Comparison of ENCODE assay signal across 9 mouse cellular contexts in genomic region chr1:34399182-34399953, GRCm38 (mm10). TPM values are rescaled to one million over a fixed set of nuclear protein-coding genes. Genes with fewer than 3 reads are reported as not detected.
DNase-seq lines count a peak whose midpoint lies in the region; ATAC-seq lines count a peak whose summit lies in the region.
"Had no signal": no experiment of that assay in that cellular context is flagged by ENCODE, and none has a peak within 500 bp of the region (broad histone marks: within the 10 kb centered on the region; RNA-seq: fewer than 3 reads in every experiment).

No protein-coding gene starts in this region.

- no peak overlapping the region for H3K4me2 ChIP-seq in midbrain, embryonic 14.5 days (ENCODE audit: low read length)
- no peak overlapping the region for H3K4me2 ChIP-seq in midbrain, embryonic 16.5 days (ENCODE audit: low read length)
- no peak overlapping the region for H3K4me2 ChIP-seq in stomach, embryonic 16.5 days (ENCODE audit: low read depth, low read length)
- H3K4me2 ChIP-seq: limb, embryonic 15.5 days had no signal

- DNase-seq in heart, adult 11 months: peak; percentile 90
- no peak for DNase-seq in heart, postnatal 25 days (ENCODE audit: low spot score)
- peak; percentile 27 for DNase-seq in midbrain, embryonic 14.5 days
- DNase-seq in heart, postnatal 10 days: peak; percentile 49 to 56
- DNase-seq in embryo, embryonic 10.5 days (ENCODE audit: low spot score): no peak
- no peak for DNase-seq in gastrocnemius, postnatal 36 days

- H3K36me3 ChIP-seq in midbrain, embryonic 14.5 days (ENCODE audit: control insufficient read depth, insufficient read depth, low read length): no peaks in the 10 kb centered on the region
- no peaks in the 10 kb centered on the region for H3K36me3 ChIP-seq in midbrain, embryonic 16.5 days (ENCODE audit: control insufficient read depth, insufficient read depth, low read length)
- no peaks in the 10 kb centered on the region for H3K36me3 ChIP-seq in stomach, embryonic 16.5 days (ENCODE audit: control insufficient read depth, insufficient read depth, low read length)
- H3K36me3 ChIP-seq: limb, embryonic 15.5 days had no signal

- no peaks in the 10 kb centered on the region for H3K4me1 ChIP-seq in midbrain, embryonic 14.5 days (ENCODE audit: control insufficient read depth, insufficient read depth, low read length)
- no peaks in the 10 kb centered on the region for H3K4me1 ChIP-seq in midbrain, embryonic 16.5 days (ENCODE audit: control insufficient read depth, insufficient read depth, low read length)
- no peaks in the 10 kb centered on the region for H3K4me1 ChIP-seq in stomach, embryonic 16.5 days (ENCODE audit: control insufficient read depth, insufficient read depth, low read length)
- H3K4me1 ChIP-seq: limb, embryonic 15.5 days had no signal

- H3K9me3 ChIP-seq in midbrain, embryonic 14.5 days (ENCODE audit: control insufficient read depth, low read length): no peaks in the 10 kb centered on the region
- no peaks in the 10 kb centered on the region for H3K9me3 ChIP-seq in midbrain, embryonic 16.5 days (replicated peaks; ENCODE audit: control insufficient read depth, low read length, poor library complexity, severe bottlenecking)
- no peaks in the 10 kb centered on the region for H3K9me3 ChIP-seq in stomach, embryonic 16.5 days (replicated peaks; ENCODE audit: control insufficient read depth, low read length)
- H3K9me3 ChIP-seq: limb, embryonic 15.5 days had no signal

- intact Hi-C loops in heart, postnatal 25 days (cut with DNase I): no loop called here
- intact Hi-C loops in heart, postnatal 10 days (cut with DNase I): no loop called here
- intact Hi-C loops in gastrocnemius, postnatal 36 days (cut with DNase I): no loop called here

- no peak overlapping the region for H3K4me3 ChIP-seq in midbrain, embryonic 14.5 days (replicated peaks; ENCODE audit: low read depth, low read length)
- H3K4me3 ChIP-seq in midbrain, embryonic 16.5 days (ENCODE audit: low read depth, low read length): no peak overlapping the region
- H3K4me3 ChIP-seq in stomach, embryonic 16.5 days (replicated peaks; ENCODE audit: low read length): no peak overlapping the region
- H3K4me3 ChIP-seq: limb, embryonic 15.5 days had no signal

- no peak overlapping the region for H3K27ac ChIP-seq in midbrain, embryonic 14.5 days (replicated peaks; ENCODE audit: low read depth, low read length)
- H3K27ac ChIP-seq in midbrain, embryonic 16.5 days (ENCODE audit: low read length): no peak overlapping the region
- no peak overlapping the region for H3K27ac ChIP-seq in stomach, embryonic 16.5 days (ENCODE audit: low read length)
- H3K27ac ChIP-seq: limb, embryonic 15.5 days had no signal

- no peak; the same call in 1 of the 2 replicates for ATAC-seq in midbrain, embryonic 14.5 days (ENCODE audit: low FRiP score, low TSS enrichment)
- no peak for ATAC-seq in midbrain, embryonic 16.5 days
- ATAC-seq in stomach, embryonic 16.5 days (ENCODE audit: insufficient read depth, low FRiP score): peak; percentile 37; the same call in 1 of the 2 replicates

- no peaks in the 10 kb centered on the region for H3K27me3 ChIP-seq in midbrain, embryonic 14.5 days (ENCODE audit: control insufficient read depth, insufficient read depth, low read length)
- H3K27me3 ChIP-seq in midbrain, embryonic 16.5 days (ENCODE audit: control insufficient read depth, insufficient read depth, low read depth, low read length): no peaks in the 10 kb centered on the region
- H3K27me3 ChIP-seq in stomach, embryonic 16.5 days (ENCODE audit: control insufficient read depth, insufficient read depth, low read length): no peaks in the 10 kb centered on the region
- H3K27me3 ChIP-seq: limb, embryonic 15.5 days had no signal

- 40% methylated on average over 11 of the region's 11 CpGs for whole genome bisulfite sequencing in midbrain, embryonic 14.5 days
- WGBS in midbrain, embryonic 16.5 days: 40% methylated on average over 11 of the region's 11 CpGs
- 41% methylated on average over 11 of the region's 11 CpGs for WGBS in stomach, embryonic 16.5 days

- H3K9ac ChIP-seq in midbrain, embryonic 14.5 days (replicated peaks; ENCODE audit: low read length): no peak overlapping the region
- no peak overlapping the region for H3K9ac ChIP-seq in midbrain, embryonic 16.5 days (ENCODE audit: low read depth, low read length)
- no peak overlapping the region for H3K9ac ChIP-seq in stomach, embryonic 16.5 days (ENCODE audit: low read length)
- H3K9ac ChIP-seq: limb, embryonic 15.5 days had no signal

RNA-seq across cellular contexts. Expression of gene Ccdc115, which starts 40.1 kb away (rescaled TPM):
- 10 to 100 TPM; 14.9 to 15.3 TPM for total RNA-seq in heart, postnatal 25 days (2021)
- 65.5 and 67.2 TPM in 2 replicates for polyA plus RNA-seq in midbrain, embryonic 14.5 days (2014; fragmentation: Nextera tagmentation; extraction: Ambion mirVana)
- polyA plus RNA-seq in midbrain, embryonic 16.5 days (2015; fragmentation: Nextera tagmentation; extraction: Ambion mirVana): 65.2 and 66.8 TPM in 2 replicates
- total RNA-seq in heart, postnatal 10 days (2021): 10 to 100 TPM; 14.0 to 17.4 TPM
- 52.6 and 55.0 TPM in 2 replicates for polyA plus RNA-seq in stomach, embryonic 16.5 days (2015; fragmentation: Nextera tagmentation; extraction: Ambion mirVana)
- 10 to 100 TPM in 1 of 2 experiments, 1 to 10 TPM in 1; 8.3 to 10.2 TPM for total RNA-seq in gastrocnemius, postnatal 36 days (2021)

RNA-seq across cellular contexts. Expression of gene Imp4, which starts 40.3 kb away (rescaled TPM):
- 10 to 100 TPM; 29.2 to 31.4 TPM for total RNA-seq in heart, postnatal 25 days (2021)
- 52.3 and 61.1 TPM in 2 replicates for polyA plus RNA-seq in midbrain, embryonic 14.5 days (2014; fragmentation: Nextera tagmentation; extraction: Ambion mirVana)
- polyA plus RNA-seq in midbrain, embryonic 16.5 days (2015; fragmentation: Nextera tagmentation; extraction: Ambion mirVana): 49.3 and 52.2 TPM in 2 replicates
- total RNA-seq in heart, postnatal 10 days (2021): 10 to 100 TPM; 33.9 to 36.0 TPM
- 74.1 and 86.2 TPM in 2 replicates for polyA plus RNA-seq in stomach, embryonic 16.5 days (2015; fragmentation: Nextera tagmentation; extraction: Ambion mirVana)
- 10 to 100 TPM; 12.0 to 12.6 TPM for total RNA-seq in gastrocnemius, postnatal 36 days (2021)

Comparison
In these comparisons a context has a peak if more than half of its experiments do, and no peak if none do; other contexts are left out.
1. DNase-seq: peak in heart, adult 11 months (single experiment), midbrain, embryonic 14.5 days (single experiment) and heart, postnatal 10 days (2 of 2); none in heart, postnatal 25 days (single experiment), embryo, embryonic 10.5 days (single experiment) and gastrocnemius, postnatal 36 days (0 of 2).